ENCODE assay signal across 11 mouse cellular contexts in the genomic region with DNA sequence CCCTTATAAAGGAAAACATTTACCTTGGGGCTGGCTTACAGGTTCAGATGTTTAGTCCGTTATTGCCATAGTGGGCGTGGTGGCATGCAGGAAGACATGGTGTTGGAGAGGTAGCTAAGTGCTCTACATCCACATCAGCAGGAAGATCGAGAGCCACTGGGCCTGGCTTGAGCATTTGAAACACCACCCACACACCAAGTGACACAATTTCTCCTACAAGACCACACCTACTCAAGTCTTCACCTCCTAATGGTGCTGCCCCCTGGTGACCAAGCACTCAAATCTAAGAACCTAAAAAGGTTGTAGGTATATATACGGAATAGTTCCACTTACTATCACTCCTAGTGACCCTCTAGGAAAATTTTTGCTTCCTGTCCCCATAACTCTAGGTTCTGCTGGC. TPM values are rescaled to one million over a fixed set of nuclear protein-coding genes. Genes with fewer than 3 reads are reported as not detected.
DNase-seq lines count a peak whose midpoint lies in the region; ATAC-seq and TF ChIP-seq lines count a peak whose summit lies in the region.
"Had no signal": no experiment of that assay in that cellular context is flagged by ENCODE, and none has a peak within 500 bp of the region (broad histone marks: within the 10 kb centered on the region; RNA-seq: fewer than 3 reads in every experiment).

No protein-coding gene starts in this region.

- H3K4me3 ChIP-seq in intestine, postnatal 0 days (ENCODE audit: low read depth, low read length): no peak overlapping the region
- H3K4me3 ChIP-seq in intestine, embryonic 16.5 days (ENCODE audit: low read length): no peak overlapping the region
- H3K4me3 ChIP-seq in E14TG2a.4 (replicated peaks; ENCODE audit: low read length): no peak overlapping the region
- H3K4me3 ChIP-seq: heart, embryonic 13.5 days; kidney, embryonic 15.5 days; limb, embryonic 13.5 days had no signal

- DNase-seq in induced T-regulatory cell, adult 2 months (ENCODE audit: low read depth): peak; percentile 46
- DNase-seq in layer of hippocampus, postnatal 10 days (ENCODE audit: low spot score in 2 of 2): no peak
- no peak for DNase-seq in adrenal gland, adult 18-20 months (ENCODE audit: low spot score in 2 of 2)
- DNase-seq in kidney, adult 18-20 months: no peak

- no peak overlapping the region for H3K9ac ChIP-seq in intestine, postnatal 0 days (ENCODE audit: low read depth, low read length)
- no peak overlapping the region for H3K9ac ChIP-seq in intestine, embryonic 16.5 days (ENCODE audit: low read depth, low read length)
- H3K9ac ChIP-seq: heart, embryonic 13.5 days; kidney, embryonic 15.5 days; limb, embryonic 13.5 days had no signal

- H3K9me3 ChIP-seq in intestine, postnatal 0 days (ENCODE audit: control insufficient read depth): no peaks in the 10 kb centered on the region
- H3K9me3 ChIP-seq in intestine, embryonic 16.5 days (ENCODE audit: control insufficient read depth, low read length): no peaks in the 10 kb centered on the region
- H3K9me3 ChIP-seq in E14TG2a.4 (ENCODE audit: low read length): no peaks in the 10 kb centered on the region
- H3K9me3 ChIP-seq: heart, embryonic 13.5 days; kidney, embryonic 15.5 days; limb, embryonic 13.5 days had no signal

- H3K27me3 ChIP-seq in intestine, postnatal 0 days (replicated peaks; ENCODE audit: control insufficient read depth, insufficient read depth, low read length): no peaks in the 10 kb centered on the region
- H3K27me3 ChIP-seq in intestine, embryonic 16.5 days (replicated peaks; ENCODE audit: control insufficient read depth, insufficient read depth, low read length): no peaks in the 10 kb centered on the region
- H3K27me3 ChIP-seq in E14TG2a.4 (ENCODE audit: insufficient read depth, low read length): no peaks in the 10 kb centered on the region
- H3K27me3 ChIP-seq: heart, embryonic 13.5 days; kidney, embryonic 15.5 days; limb, embryonic 13.5 days had no signal

- 0 out of 2 replicates have a peak, but pooled peaks have one; percentile 43 for ATAC-seq in intestine, postnatal 0 days
- ATAC-seq in intestine, embryonic 16.5 days: no peak
- ATAC-seq in megakaryocyte, adult 5-6 weeks (ENCODE audit: poor library complexity, severe bottlenecking): peak; percentile 64

- TF ChIP-seq CTCF in intestine, postnatal 0 days (IDR thresholded peaks at IDR 0.05; ENCODE audit: low read depth): peak; percentile 59
- TF ChIP-seq CTCF in E14TG2a.4 (conservative IDR thresholded peaks at IDR 0.05; ENCODE audit: low read length): peak; percentile 19

- no peak overlapping the region for H3K4me2 ChIP-seq in intestine, postnatal 0 days (replicated peaks; ENCODE audit: low read depth)
- H3K4me2 ChIP-seq in intestine, embryonic 16.5 days (ENCODE audit: low read depth, low read length): no peak overlapping the region
- H3K4me2 ChIP-seq: heart, embryonic 13.5 days; kidney, embryonic 15.5 days; limb, embryonic 13.5 days had no signal

- WGBS in intestine, postnatal 0 days: 71% methylated on average over 4 of the region's 4 CpGs
- 83% methylated on average over 4 of the region's 4 CpGs for WGBS in intestine, embryonic 16.5 days

- no peak overlapping the region for H3K27ac ChIP-seq in intestine, postnatal 0 days (ENCODE audit: low read depth, low read length)
- H3K27ac ChIP-seq in intestine, embryonic 16.5 days (ENCODE audit: low read length): no peak overlapping the region
- H3K27ac ChIP-seq: heart, embryonic 13.5 days; kidney, embryonic 15.5 days; limb, embryonic 13.5 days had no signal

- H3K36me3 ChIP-seq in intestine, postnatal 0 days (ENCODE audit: control insufficient read depth, insufficient read depth): peaks cover 46% of the 10 kb centered on the region
- H3K36me3 ChIP-seq in intestine, embryonic 16.5 days (ENCODE audit: control insufficient read depth, insufficient read depth, low read length): peaks cover 19% of the 10 kb centered on the region
- H3K36me3 ChIP-seq in E14TG2a.4 (ENCODE audit: insufficient read depth, low read length): peaks cover 67% of the 10 kb centered on the region

- 0 out of 2 replicates have a peak, but pooled peaks cover 3% of the 10 kb centered on the region for H3K4me1 ChIP-seq in intestine, postnatal 0 days (replicated peaks; ENCODE audit: control insufficient read depth, insufficient read depth, low read length)
- H3K4me1 ChIP-seq in intestine, embryonic 16.5 days (ENCODE audit: control insufficient read depth, insufficient read depth, low read length): no peaks in the 10 kb centered on the region
- no peaks in the 10 kb centered on the region for H3K4me1 ChIP-seq in E14TG2a.4 (replicated peaks; ENCODE audit: low read depth, low read length)
- H3K4me1 ChIP-seq: kidney, embryonic 15.5 days; limb, embryonic 13.5 days had no signal

RNA-seq across cellular contexts. Expression of a gene that starts 32.6 kb away (rescaled TPM):
- polyA plus RNA-seq in intestine, postnatal 0 days (2015; fragmentation: Nextera tagmentation; extraction: Ambion mirVana): 15.8 and 17.0 TPM in 2 replicates
- polyA plus RNA-seq in intestine, embryonic 16.5 days (2015; fragmentation: Nextera tagmentation; extraction: Ambion mirVana): 25.4 and 27.3 TPM in 2 replicates
- total RNA-seq in megakaryocyte, adult 5-6 weeks (2015): 20.0 and 20.6 TPM in 2 replicates
- total RNA-seq in megakaryocyte, adult 5-6 weeks (2017): 25.7 and 29.1 TPM in 2 replicates
- 10 to 100 TPM; 54.6 to 58.5 TPM for total RNA-seq in layer of hippocampus, postnatal 10 days (2021)
- total RNA-seq in adrenal gland, adult 18-20 months (2021): 10 to 100 TPM; 48.7 to 51.4 TPM
